Mouse (Mus musculus): ENCODE data around the gene A630089N07Rik.

DNA sequence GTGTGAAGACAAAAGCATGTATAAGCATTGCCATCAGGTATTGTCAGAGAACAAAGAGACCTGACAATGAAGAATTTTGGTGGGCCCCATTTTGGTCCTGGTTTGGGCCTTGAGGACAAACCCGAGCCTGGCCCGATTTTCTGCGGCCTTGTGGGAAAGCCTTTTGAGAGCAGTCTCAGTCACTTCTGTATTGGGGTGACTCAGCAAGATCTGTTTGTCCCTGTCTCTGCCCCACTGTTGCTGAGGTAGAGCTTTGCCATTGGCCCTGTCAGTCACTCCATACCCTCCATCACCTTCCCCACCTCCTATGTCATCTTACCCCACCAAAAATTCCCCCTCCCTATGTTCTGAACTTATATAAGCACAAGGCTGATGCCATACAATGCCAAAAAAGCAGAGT lies 104.5 kb downstream of the A630089N07Rik start:
- TF ChIP-seq GATA1 (IDR thresholded peaks at IDR 0.05; ENCODE audit: borderline replicate concordance, low read length) (no peak), FLI1 (IDR thresholded peaks at IDR 0.05; ENCODE audit: low read length) (no peak)

Data from megakaryocyte, embryonic 14.5 days (primary cell).